Mouse (Mus musculus) skeletal muscle tissue, adult 2 months (tissue): ENCODE data around the gene Dcaf11.

Experiments used
- DNase-seq: peaks from one replicate; pipeline ENCODE4 v3.0.0-alpha.2; 2012; ENCODE audit warnings: low read depth, low spot score

The Dcaf11 gene

DNA sequence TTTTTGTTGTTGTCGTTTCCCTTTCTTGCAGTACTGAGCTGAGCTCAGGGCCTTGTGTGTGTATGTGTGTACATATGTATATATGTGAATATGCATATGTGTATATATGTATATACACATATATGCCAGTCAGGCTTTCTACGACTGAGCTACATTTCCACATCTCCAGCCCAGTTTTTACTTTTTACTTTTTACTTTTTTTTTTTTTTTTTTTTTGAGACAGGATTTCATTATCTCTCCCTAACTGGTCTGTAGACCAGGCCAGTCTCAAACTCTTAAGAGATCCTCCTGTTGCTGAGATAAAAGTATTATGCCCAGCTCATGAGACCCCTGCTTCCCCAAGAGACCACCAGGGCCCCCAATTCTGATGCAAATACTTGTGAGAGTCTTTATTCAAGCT lies 57.0 kb downstream of the Dcaf11 start:
- no peak for DNase-seq

DNA sequence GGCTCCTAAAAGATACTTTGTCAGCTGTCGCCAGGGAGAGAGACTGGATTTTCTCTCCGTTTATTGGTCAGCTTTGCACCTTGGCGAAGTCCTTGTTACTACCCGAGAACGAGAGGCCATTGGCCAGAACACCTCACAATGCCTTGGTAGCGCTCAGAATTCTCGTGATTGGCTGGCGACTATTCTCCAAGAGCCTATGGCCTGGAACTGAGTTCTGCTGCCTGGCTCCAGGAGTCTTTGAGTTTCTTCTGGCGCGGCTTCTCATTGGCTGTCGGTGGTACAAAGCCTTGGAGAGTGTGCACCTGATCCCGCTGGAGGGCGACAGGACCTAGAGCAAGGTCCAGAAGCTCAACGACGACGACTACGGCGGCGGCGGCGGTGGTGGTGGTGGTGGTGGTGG lies 58.0 kb downstream of the Dcaf11 start, which contains the start of gene Rec8:
Gene Rec8 (plus strand): TSS at position 216 of the 400 bp plus-strand sequence.
- no peak for DNase-seq

GRCm38 (mm10) chr14:55618486-55619195 lies 58.8 kb downstream of the Dcaf11 start:
- DNase-seq = no peak
